Mouse (Mus musculus) heart, postnatal 0 days (tissue): ENCODE data around the gene Iqcb1.

Source experiments
- CTCF ChIP-seq: IDR thresholded peaks from 2 replicates; pipeline ENCODE4 v1.5.1; 2016; ENCODE audit warnings: antibody characterized with exemption, control low read depth, low read depth
- EP300 ChIP-seq: IDR thresholded peaks from 2 replicates; pipeline ENCODE4 v1.6.1; 2016; ENCODE audit warnings: antibody characterized with exemption, low read depth

DNA sequence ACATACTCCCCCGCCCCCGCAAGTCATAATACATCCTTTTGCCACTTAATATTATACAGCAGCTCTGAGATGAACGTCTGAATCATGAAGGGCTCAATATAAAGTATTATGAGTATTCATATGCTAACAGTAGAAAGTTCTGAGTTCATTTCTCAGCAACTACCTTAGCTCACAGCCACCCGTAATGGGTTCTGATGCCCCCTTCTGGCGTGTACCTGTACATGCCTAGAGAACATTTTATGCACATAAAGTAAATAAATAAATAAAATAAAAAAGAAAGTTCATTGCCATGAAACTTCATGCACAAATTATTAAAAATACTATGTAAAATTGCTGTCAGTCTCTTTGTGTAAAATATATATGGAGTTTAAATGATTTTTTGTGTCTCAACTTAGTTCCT, 49.1 kb downstream of the Iqcb1 start:
- TF ChIP-seq CTCF, result no peak; the same call in 1 of the 2 replicates
- no peak for TF ChIP-seq EP300
